In genomic region chr12:98850767-98851166, GRCm38 (mm10) we compare ENCODE assay signal across 9 mouse cellular contexts. TPM values are rescaled to one million over a fixed set of nuclear protein-coding genes. Genes with fewer than 3 reads are reported as not detected.
A peak's percentile ranks its signal among the peaks of the same experiment; 100 is the strongest.
DNase-seq lines count a peak whose midpoint lies in the region; ATAC-seq and TF ChIP-seq lines count a peak whose summit lies in the region.
"Had no signal": no experiment of that assay in that cellular context is flagged by ENCODE, and none has a peak within 500 bp of the region (broad histone marks: within the 10 kb centered on the region; RNA-seq: fewer than 3 reads in every experiment).

No protein-coding gene starts in this region.

- no peaks in the 10 kb centered on the region for H3K27me3 ChIP-seq in kidney, postnatal 0 days (ENCODE audit: insufficient read depth, low read length)
- H3K27me3 ChIP-seq: limb, embryonic 13.5 days had no signal

- H3K4me3 ChIP-seq in kidney, postnatal 0 days (replicated peaks; ENCODE audit: low read depth, low read length) = no peak overlapping the region
- H3K4me3 ChIP-seq: limb, embryonic 13.5 days had no signal

- no peaks in the 10 kb centered on the region for H3K4me1 ChIP-seq in kidney, postnatal 0 days (replicated peaks; ENCODE audit: insufficient read depth, low read length)
- H3K4me1 ChIP-seq: limb, embryonic 13.5 days had no signal

- H3K4me2 ChIP-seq in kidney, postnatal 0 days (ENCODE audit: low read length) = no peak overlapping the region
- H3K4me2 ChIP-seq: limb, embryonic 13.5 days had no signal

- no peak overlapping the region for H3K27ac ChIP-seq in kidney, postnatal 0 days
- H3K27ac ChIP-seq: limb, embryonic 13.5 days had no signal

- H3K36me3 ChIP-seq in kidney, postnatal 0 days (ENCODE audit: insufficient read depth, low read length) = no peaks in the 10 kb centered on the region
- H3K36me3 ChIP-seq: limb, embryonic 13.5 days had no signal

- H3K9me3 ChIP-seq in kidney, postnatal 0 days (replicated peaks; ENCODE audit: low read length) = no peaks in the 10 kb centered on the region
- H3K9me3 ChIP-seq: limb, embryonic 13.5 days had no signal

- H3K9ac ChIP-seq in kidney, postnatal 0 days (ENCODE audit: low read depth, low read length) = no peak overlapping the region
- H3K9ac ChIP-seq: limb, embryonic 13.5 days had no signal

- no peak for ATAC-seq in kidney, postnatal 0 days (replicated peaks; ENCODE audit: low FRiP score, low read depth)
- peak; percentile 92 for ATAC-seq in megakaryocyte, adult 5-6 weeks (ENCODE audit: poor library complexity, severe bottlenecking)

- DNase-seq in gastrocnemius, adult 18-20 months (ENCODE audit: low spot score) = peak; percentile 16
- DNase-seq in gastrocnemius, postnatal 25 days = no peak
- DNase-seq in urinary bladder, postnatal 14 days (ENCODE audit: low spot score) = peak; percentile 50
- DNase-seq in urinary bladder, postnatal 4 days (ENCODE audit: low spot score in 2 of 2) = no peak
- peak; percentile 79 to 82 for DNase-seq in cerebellum, postnatal 10 days
- DNase-seq in kidney, postnatal 0 days (ENCODE audit: low spot score) = peak; percentile 37
- DNase-seq in thymus, adult 18-20 months = peak; percentile 9 to 26

- WGBS in kidney, postnatal 0 days = 19% methylated on average over 3 of the region's 3 CpGs

- TF ChIP-seq CTCF in kidney, postnatal 0 days (IDR thresholded peaks at IDR 0.05; ENCODE audit: low read depth) = peak; percentile 75

RNA-seq across cellular contexts. Expression of gene Eml5, which starts 50.5 kb away (rescaled TPM):
- total RNA-seq in gastrocnemius, adult 18-20 months (2021) = 1 to 10 TPM; 2.0 to 2.2 TPM
- total RNA-seq in gastrocnemius, postnatal 25 days (2021) = 1 to 10 TPM; 2.4 TPM
- polyA plus RNA-seq in kidney, postnatal 0 days (2015; fragmentation: Nextera tagmentation; extraction: Ambion mirVana) = 1.1 and 1.5 TPM in 2 replicates
- total RNA-seq in megakaryocyte, adult 5-6 weeks (2015) = 4.4 and 4.7 TPM in 2 replicates
- 3.9 and 4.6 TPM in 2 replicates for total RNA-seq in megakaryocyte, adult 5-6 weeks (2017)

Comparison
In these comparisons a context has a peak if more than half of its experiments do, and no peak if none do; other contexts are left out.
1. DNase-seq: peak in gastrocnemius, adult 18-20 months (single experiment), urinary bladder, postnatal 14 days (single experiment), cerebellum, postnatal 10 days (2 of 2), kidney, postnatal 0 days (single experiment) and thymus, adult 18-20 months (2 of 2); none in gastrocnemius, postnatal 25 days (single experiment) and urinary bladder, postnatal 4 days (0 of 2).